Mouse (Mus musculus): ENCODE measurements at regions not wholly inside any gene's neighbourhood (a gene's known extent, or its start where the extent isn't known, plus 50 kb on each side); places are given as distances from the start of the nearest gene placed in this dataset.

GRCm38 (mm10) chr12:107539683-107540082, 51.3 kb downstream of the 3110018I06Rik start:
- no peaks in the 10 kb centered on the region for H3K36me3 ChIP-seq (ENCODE audit: control insufficient read depth, insufficient read depth, low read length)
- DNase-seq (ENCODE audit: low read depth in 1 of 2, low spot score in 2 of 2): no peak
- no peaks in the 10 kb centered on the region for H3K27me3 ChIP-seq (ENCODE audit: control insufficient read depth, insufficient read depth, low read length)
- H3K27ac ChIP-seq (ENCODE audit: insufficient read depth, low read length): no peak overlapping the region
- TF ChIP-seq CTCF (IDR thresholded peaks at IDR 0.05; ENCODE audit: extremely low read depth, insufficient read depth, insufficient read length, insufficient replicate concordance): no peak
- TF ChIP-seq POLR2A (IDR thresholded peaks at IDR 0.05; ENCODE audit: low read depth, low read length): no peak
- no peaks in the 10 kb centered on the region for H3K4me1 ChIP-seq (ENCODE audit: control insufficient read depth, insufficient read depth, insufficient read length)
- 82% methylated on average over 3 of the region's 3 CpGs for WGBS
- no peak overlapping the region for H3K4me3 ChIP-seq (ENCODE audit: extremely low read depth, insufficient read depth, insufficient read length)

GRCm38 (mm10) chr12:107541196-107541595, 52.8 kb downstream of the 3110018I06Rik start:
- Histone ChIP-seq H3K36me3 (ENCODE audit: control insufficient read depth, insufficient read depth, low read length) (no peaks in the 10 kb centered on the region), H3K4me3 (ENCODE audit: extremely low read depth, insufficient read depth, insufficient read length) (no peak overlapping the region), H3K27ac (ENCODE audit: insufficient read depth, low read length) (no peak overlapping the region), H3K27me3 (ENCODE audit: control insufficient read depth, insufficient read depth, low read length) (no peaks in the 10 kb centered on the region), H3K4me1 (ENCODE audit: control insufficient read depth, insufficient read depth, insufficient read length) (no peaks in the 10 kb centered on the region)
- DNase-seq (ENCODE audit: low read depth in 1 of 2, low spot score in 2 of 2): no peak
- TF ChIP-seq CTCF (IDR thresholded peaks at IDR 0.05; ENCODE audit: extremely low read depth, insufficient read depth, insufficient read length, insufficient replicate concordance) (no peak), POLR2A (IDR thresholded peaks at IDR 0.05; ENCODE audit: low read depth, low read length) (no peak)
- WGBS: 72% methylated on average over 5 of the region's 5 CpGs

- no peak for TF ChIP-seq POLR2A (IDR thresholded peaks at IDR 0.05; ENCODE audit: low read depth, low read length)
- no peak for TF ChIP-seq CTCF (IDR thresholded peaks at IDR 0.05; ENCODE audit: extremely low read depth, insufficient read depth, insufficient read length, insufficient replicate concordance)
- H3K4me1 ChIP-seq (ENCODE audit: control insufficient read depth, insufficient read depth, insufficient read length): no peaks in the 10 kb centered on the region
- no peaks in the 10 kb centered on the region for H3K36me3 ChIP-seq (ENCODE audit: control insufficient read depth, insufficient read depth, low read length)
- DNase-seq (ENCODE audit: low read depth in 1 of 2, low spot score in 2 of 2): no peak
- 72% methylated on average over 5 of the region's 5 CpGs for WGBS
- no peak overlapping the region for H3K4me3 ChIP-seq (ENCODE audit: extremely low read depth, insufficient read depth, insufficient read length)
- H3K27ac ChIP-seq (ENCODE audit: insufficient read depth, low read length): no peak overlapping the region
- no peaks in the 10 kb centered on the region for H3K27me3 ChIP-seq (ENCODE audit: control insufficient read depth, insufficient read depth, low read length)
Observed at GRCm38 (mm10) chr12:107547194-107547885, 58.9 kb downstream of the 3110018I06Rik start.

GRCm38 (mm10) chr12:107547886-107548448, 59.5 kb downstream of the 3110018I06Rik start:
- TF ChIP-seq POLR2A (IDR thresholded peaks at IDR 0.05; ENCODE audit: low read depth, low read length) (no peak), CTCF (IDR thresholded peaks at IDR 0.05; ENCODE audit: extremely low read depth, insufficient read depth, insufficient read length, insufficient replicate concordance) (no peak)
- Histone ChIP-seq H3K4me1 (ENCODE audit: control insufficient read depth, insufficient read depth, insufficient read length) (no peaks in the 10 kb centered on the region), H3K4me3 (ENCODE audit: extremely low read depth, insufficient read depth, insufficient read length) (no peak overlapping the region), H3K27ac (ENCODE audit: insufficient read depth, low read length) (no peak overlapping the region), H3K36me3 (ENCODE audit: control insufficient read depth, insufficient read depth, low read length) (no peaks in the 10 kb centered on the region), H3K27me3 (ENCODE audit: control insufficient read depth, insufficient read depth, low read length) (no peaks in the 10 kb centered on the region)
- 88% methylated on average over 3 of the region's 3 CpGs for WGBS
- no peak for DNase-seq (ENCODE audit: low read depth in 1 of 2, low spot score in 2 of 2)

- TF ChIP-seq POLR2A (IDR thresholded peaks at IDR 0.05; ENCODE audit: low read depth, low read length): no peak
- no peak for TF ChIP-seq CTCF (IDR thresholded peaks at IDR 0.05; ENCODE audit: extremely low read depth, insufficient read depth, insufficient read length, insufficient replicate concordance)
- 89% methylated on average over 25 of the region's 25 CpGs for WGBS
- Histone ChIP-seq H3K36me3 (ENCODE audit: control insufficient read depth, insufficient read depth, low read length) (no peaks in the 10 kb centered on the region), H3K4me3 (ENCODE audit: extremely low read depth, insufficient read depth, insufficient read length) (no peak overlapping the region), H3K4me1 (ENCODE audit: control insufficient read depth, insufficient read depth, insufficient read length) (no peaks in the 10 kb centered on the region), H3K27ac (ENCODE audit: insufficient read depth, low read length) (no peak overlapping the region), H3K27me3 (ENCODE audit: control insufficient read depth, insufficient read depth, low read length) (no peaks in the 10 kb centered on the region)
- no peak for DNase-seq (ENCODE audit: low read depth in 1 of 2, low spot score in 2 of 2)
Observed at GRCm38 (mm10) chr12:107549452-107550296, 61.2 kb downstream of the 3110018I06Rik start.

- Histone ChIP-seq H3K4me1 (ENCODE audit: control insufficient read depth, insufficient read depth, insufficient read length) (no peaks in the 10 kb centered on the region; the same call in 1 of the 2 replicates), H3K4me3 (ENCODE audit: extremely low read depth, insufficient read depth, insufficient read length) (no peak overlapping the region), H3K27me3 (ENCODE audit: control insufficient read depth, insufficient read depth, low read length) (no peaks in the 10 kb centered on the region), H3K36me3 (ENCODE audit: control insufficient read depth, insufficient read depth, low read length) (no peaks in the 10 kb centered on the region), H3K27ac (ENCODE audit: insufficient read depth, low read length) (no peak overlapping the region)
- peak in 1 of 2 experiments; percentile 8 for DNase-seq (ENCODE audit: low read depth in 1 of 2, low spot score in 2 of 2)
- WGBS: 79% methylated on average over 4 of the region's 4 CpGs
- TF ChIP-seq POLR2A (IDR thresholded peaks at IDR 0.05; ENCODE audit: low read depth, low read length) (no peak), CTCF (IDR thresholded peaks at IDR 0.05; ENCODE audit: extremely low read depth, insufficient read depth, insufficient read length, insufficient replicate concordance) (no peak)
Observed at GRCm38 (mm10) chr12:107559191-107559590, 70.8 kb downstream of the 3110018I06Rik start.
